ENCODE assay signal across 29 mouse cellular contexts in genomic region chr14:120084084-120084667, GRCm38 (mm10). TPM values are rescaled to one million over a fixed set of nuclear protein-coding genes. Genes with fewer than 3 reads are reported as not detected.
DNase-seq lines count a peak whose midpoint lies in the region; ATAC-seq lines count a peak whose summit lies in the region.
"Had no signal": no experiment of that assay in that cellular context is flagged by ENCODE, and none has a peak within 500 bp of the region (broad histone marks: within the 10 kb centered on the region; RNA-seq: fewer than 3 reads in every experiment).

No protein-coding gene starts in this region.

- H3K9ac ChIP-seq in forebrain, embryonic 13.5 days = no peak overlapping the region
- no peak overlapping the region for H3K9ac ChIP-seq in forebrain, embryonic 11.5 days (ENCODE audit: low read length)
- H3K9ac ChIP-seq in hindbrain, embryonic 16.5 days (ENCODE audit: low read depth, low read length) = no peak overlapping the region
- H3K9ac ChIP-seq in hindbrain, embryonic 11.5 days (ENCODE audit: low read depth, low read length) = no peak overlapping the region
- no peak overlapping the region for H3K9ac ChIP-seq in midbrain, embryonic 15.5 days
- H3K9ac ChIP-seq: embryonic facial prominence, embryonic 15.5 days; liver, embryonic 13.5 days had no signal

- H3K27ac ChIP-seq in forebrain, embryonic 13.5 days = no peak overlapping the region
- no peak overlapping the region for H3K27ac ChIP-seq in forebrain, embryonic 11.5 days (ENCODE audit: low read depth, low read length)
- no peak overlapping the region for H3K27ac ChIP-seq in hindbrain, embryonic 16.5 days (ENCODE audit: low read depth, low read length)
- no peak overlapping the region for H3K27ac ChIP-seq in hindbrain, embryonic 11.5 days (ENCODE audit: low read depth, low read length)
- H3K27ac ChIP-seq in midbrain, embryonic 15.5 days = no peak overlapping the region
- H3K27ac ChIP-seq: embryonic facial prominence, embryonic 10.5 days; embryonic facial prominence, embryonic 15.5 days; kidney, postnatal 0 days; liver, embryonic 13.5 days had no signal

- no peaks in the 10 kb centered on the region for H3K9me3 ChIP-seq in forebrain, embryonic 13.5 days (replicated peaks)
- H3K9me3 ChIP-seq in forebrain, embryonic 11.5 days (ENCODE audit: control insufficient read depth, low read length) = no peaks in the 10 kb centered on the region
- no peaks in the 10 kb centered on the region for H3K9me3 ChIP-seq in hindbrain, embryonic 16.5 days (ENCODE audit: control insufficient read depth, low read length)
- H3K9me3 ChIP-seq in hindbrain, embryonic 11.5 days (ENCODE audit: control insufficient read depth, low read length) = no peaks in the 10 kb centered on the region
- H3K9me3 ChIP-seq in midbrain, embryonic 15.5 days = no peaks in the 10 kb centered on the region
- H3K9me3 ChIP-seq: embryonic facial prominence, embryonic 10.5 days; embryonic facial prominence, embryonic 15.5 days; liver, embryonic 13.5 days had no signal

- no peaks in the 10 kb centered on the region for H3K4me1 ChIP-seq in forebrain, embryonic 13.5 days
- H3K4me1 ChIP-seq in forebrain, embryonic 11.5 days (replicated peaks; ENCODE audit: control insufficient read depth, insufficient read depth, low read length) = no peaks in the 10 kb centered on the region
- H3K4me1 ChIP-seq in hindbrain, embryonic 16.5 days (ENCODE audit: control insufficient read depth, insufficient read depth, low read depth, low read length) = no peaks in the 10 kb centered on the region
- no peaks in the 10 kb centered on the region for H3K4me1 ChIP-seq in hindbrain, embryonic 11.5 days (replicated peaks; ENCODE audit: control insufficient read depth, insufficient read depth, low read length)
- H3K4me1 ChIP-seq in midbrain, embryonic 15.5 days = peaks cover 9% of the 10 kb centered on the region; the same call in 1 of the 2 replicates
- H3K4me1 ChIP-seq: liver, embryonic 13.5 days; megakaryocyte, embryonic 14.5 days had no signal

- DNase-seq in forebrain, embryonic 11.5 days (ENCODE audit: low spot score) = no peak
- no peak for DNase-seq in hindbrain, embryonic 11.5 days (ENCODE audit: low spot score)
- DNase-seq in ZHBTc4 (ENCODE audit: low read depth, low spot score) = peak; percentile 33
- no peak for DNase-seq in right cerebral cortex, postnatal 25 days
- DNase-seq in frontal cortex, postnatal 14 days (ENCODE audit: low spot score in 2 of 2) = no peak
- DNase-seq: adrenal gland, postnatal 14 days; cerebellum, adult 2 months; cerebellum, postnatal 25 days; heart, postnatal 14 days; kidney, adult 8-10 months; kidney, postnatal 4 days; left cerebral cortex, postnatal 4 days; liver, embryonic 13.5 days; lung, adult 18-20 months; lung, postnatal 4 days had no signal

- WGBS in forebrain, embryonic 13.5 days = 83% methylated on average over 9 of the region's 9 CpGs
- WGBS in forebrain, embryonic 11.5 days = 86% methylated on average over 9 of the region's 9 CpGs
- 72% methylated on average over 9 of the region's 9 CpGs for WGBS in hindbrain, embryonic 16.5 days
- WGBS in hindbrain, embryonic 11.5 days = 84% methylated on average over 9 of the region's 9 CpGs
- WGBS in midbrain, embryonic 15.5 days = 70% methylated on average over 9 of the region's 9 CpGs

- H3K27me3 ChIP-seq in forebrain, embryonic 13.5 days = no peaks in the 10 kb centered on the region
- no peaks in the 10 kb centered on the region for H3K27me3 ChIP-seq in forebrain, embryonic 11.5 days (ENCODE audit: control insufficient read depth, insufficient read depth, low read length)
- no peaks in the 10 kb centered on the region for H3K27me3 ChIP-seq in hindbrain, embryonic 16.5 days (replicated peaks; ENCODE audit: control insufficient read depth, insufficient read depth, low read length)
- no peaks in the 10 kb centered on the region for H3K27me3 ChIP-seq in hindbrain, embryonic 11.5 days (ENCODE audit: control insufficient read depth, insufficient read depth, low read length)
- H3K27me3 ChIP-seq in midbrain, embryonic 15.5 days (replicated peaks) = no peaks in the 10 kb centered on the region
- H3K27me3 ChIP-seq: embryonic facial prominence, embryonic 15.5 days; liver, embryonic 13.5 days; megakaryocyte, embryonic 14.5 days had no signal

- peak; percentile 27; the same call in 1 of the 2 replicates for ATAC-seq in forebrain, embryonic 13.5 days
- no peak for ATAC-seq in forebrain, embryonic 11.5 days (replicated peaks; ENCODE audit: low FRiP score)
- 0 out of 2 replicates have a peak, but pooled peaks have one; percentile 48 for ATAC-seq in hindbrain, embryonic 16.5 days
- ATAC-seq in hindbrain, embryonic 11.5 days (ENCODE audit: low FRiP score) = no peak
- peak; percentile 54; the same call in 1 of the 2 replicates for ATAC-seq in midbrain, embryonic 15.5 days (replicated peaks)
- ATAC-seq: intestine, embryonic 16.5 days; lung, postnatal 0 days had no signal

- no peaks in the 10 kb centered on the region for H3K36me3 ChIP-seq in forebrain, embryonic 13.5 days (ENCODE audit: poor library complexity, severe bottlenecking)
- H3K36me3 ChIP-seq in forebrain, embryonic 11.5 days (ENCODE audit: control insufficient read depth, insufficient read depth, low read length) = no peaks in the 10 kb centered on the region
- no peaks in the 10 kb centered on the region for H3K36me3 ChIP-seq in hindbrain, embryonic 16.5 days (ENCODE audit: control insufficient read depth, insufficient read depth, low read length)
- H3K36me3 ChIP-seq in hindbrain, embryonic 11.5 days (ENCODE audit: control insufficient read depth, insufficient read depth, low read length) = no peaks in the 10 kb centered on the region
- no peaks in the 10 kb centered on the region for H3K36me3 ChIP-seq in midbrain, embryonic 15.5 days (replicated peaks)
- H3K36me3 ChIP-seq: embryonic facial prominence, embryonic 10.5 days; embryonic facial prominence, embryonic 15.5 days; G1E; liver, embryonic 13.5 days had no signal

- H3K4me2 ChIP-seq in forebrain, embryonic 13.5 days = no peak overlapping the region
- no peak overlapping the region for H3K4me2 ChIP-seq in forebrain, embryonic 11.5 days (ENCODE audit: low read depth, low read length, severe bottlenecking)
- H3K4me2 ChIP-seq in hindbrain, embryonic 16.5 days (ENCODE audit: low read length) = no peak overlapping the region
- no peak overlapping the region for H3K4me2 ChIP-seq in hindbrain, embryonic 11.5 days (replicated peaks; ENCODE audit: low read depth, low read length)
- H3K4me2 ChIP-seq in midbrain, embryonic 15.5 days = no peak overlapping the region
- H3K4me2 ChIP-seq: embryonic facial prominence, embryonic 15.5 days; liver, embryonic 13.5 days had no signal

- no peak overlapping the region for H3K4me3 ChIP-seq in forebrain, embryonic 13.5 days
- H3K4me3 ChIP-seq in forebrain, embryonic 11.5 days (ENCODE audit: low read depth, low read length) = no peak overlapping the region
- H3K4me3 ChIP-seq in hindbrain, embryonic 16.5 days (ENCODE audit: low read length) = no peak overlapping the region
- H3K4me3 ChIP-seq in hindbrain, embryonic 11.5 days (ENCODE audit: low read depth, low read length) = no peak overlapping the region
- H3K4me3 ChIP-seq in midbrain, embryonic 15.5 days = no peak overlapping the region
- H3K4me3 ChIP-seq: embryonic facial prominence, embryonic 10.5 days; embryonic facial prominence, embryonic 15.5 days; liver, embryonic 13.5 days had no signal

RNA-seq across cellular contexts. Expression of gene Oxgr1, which starts 41.9 kb away (rescaled TPM):
- polyA plus RNA-seq in forebrain, embryonic 13.5 days (2015; fragmentation: Nextera tagmentation; extraction: Ambion mirVana) = not detected in 2 replicates
- polyA plus RNA-seq in forebrain, embryonic 11.5 days (2014; fragmentation: Nextera tagmentation; extraction: Ambion mirVana) = not detected in 2 replicates
- 0.04 TPM in 1 of 2 replicates, not detected in the other for polyA plus RNA-seq in hindbrain, embryonic 16.5 days (2015; fragmentation: Nextera tagmentation; extraction: Ambion mirVana)
- polyA plus RNA-seq in hindbrain, embryonic 11.5 days (2014; fragmentation: Nextera tagmentation; extraction: Ambion mirVana) = not detected in 2 replicates
- 0.04 TPM in 2 replicates for polyA plus RNA-seq in midbrain, embryonic 15.5 days (2015; fragmentation: Nextera tagmentation; extraction: Ambion mirVana)
- polyA plus RNA-seq: embryonic facial prominence, embryonic 10.5 days; embryonic facial prominence, embryonic 15.5 days; G1E; heart, embryonic 14.5 days; intestine, embryonic 16.5 days; liver, embryonic 13.5 days; lung, postnatal 0 days; neural tube, embryonic 14.5 days; small intestine, adult 2 months; stomach, embryonic 14.5 days had no signal

Comparison
In these comparisons a context has a peak if more than half of its experiments do, and no peak if none do; other contexts are left out.
1. ATAC-seq: peak in forebrain, embryonic 13.5 days (single experiment), hindbrain, embryonic 16.5 days (single experiment) and midbrain, embryonic 15.5 days (single experiment); none in forebrain, embryonic 11.5 days (single experiment) and hindbrain, embryonic 11.5 days (single experiment).